9 mouse cellular contexts compared by ENCODE assay signal in the genomic region with DNA sequence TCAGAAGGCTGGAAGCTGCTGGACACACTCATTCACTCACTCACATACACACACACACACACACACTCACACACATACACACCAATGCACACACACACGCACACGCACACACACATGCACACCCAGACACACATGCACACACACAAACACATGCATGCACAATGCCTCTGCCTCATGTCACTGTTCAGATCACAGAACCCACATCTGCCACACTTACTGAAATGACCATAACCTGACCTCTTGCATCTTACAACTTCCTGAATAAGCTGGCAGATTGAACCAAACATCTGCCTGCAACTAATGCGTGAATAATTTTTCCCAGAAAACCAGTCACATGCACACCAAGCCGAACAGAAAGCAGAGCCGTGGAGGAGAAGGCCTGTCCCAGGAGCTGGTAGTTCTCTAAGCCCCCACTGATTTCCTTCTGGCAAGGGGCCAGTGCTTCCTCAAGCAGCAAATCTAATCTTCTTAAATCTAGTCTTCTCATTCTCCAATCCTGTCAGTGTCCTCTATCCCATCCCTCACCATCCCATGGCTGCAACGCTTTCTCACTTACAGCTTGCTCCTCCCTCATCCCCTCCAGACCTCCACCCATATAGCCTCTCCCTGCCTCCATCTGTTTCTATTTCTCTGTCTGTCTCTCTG. TPM values are rescaled to one million over a fixed set of nuclear protein-coding genes. Genes with fewer than 3 reads are reported as not detected.
DNase-seq lines count a peak whose midpoint lies in the region; ATAC-seq lines count a peak whose summit lies in the region.
"Had no signal": no experiment of that assay in that cellular context is flagged by ENCODE, and none has a peak within 500 bp of the region (broad histone marks: within the 10 kb centered on the region; RNA-seq: fewer than 3 reads in every experiment).

No protein-coding gene starts in this region.

- no peaks in the 10 kb centered on the region; the same call in 1 of the 2 replicates for H3K4me1 ChIP-seq in forebrain, embryonic 11.5 days (replicated peaks; ENCODE audit: control insufficient read depth, insufficient read depth, low read length)
- H3K4me1 ChIP-seq in liver, embryonic 11.5 days (replicated peaks; ENCODE audit: control insufficient read depth, insufficient read depth, low read length) = no peaks in the 10 kb centered on the region
- H3K4me1 ChIP-seq: liver, embryonic 15.5 days had no signal

- H3K27ac ChIP-seq in forebrain, embryonic 11.5 days (ENCODE audit: low read depth, low read length) = no peak overlapping the region
- H3K27ac ChIP-seq in liver, embryonic 11.5 days (ENCODE audit: low read depth, low read length) = no peak overlapping the region
- H3K27ac ChIP-seq: liver, embryonic 15.5 days had no signal

- no peak overlapping the region for H3K4me3 ChIP-seq in forebrain, embryonic 11.5 days (ENCODE audit: low read depth, low read length)
- H3K4me3 ChIP-seq in liver, embryonic 11.5 days (ENCODE audit: low read depth, low read length) = no peak overlapping the region
- H3K4me3 ChIP-seq: liver, embryonic 15.5 days had no signal

- no peak overlapping the region for H3K4me2 ChIP-seq in forebrain, embryonic 11.5 days (ENCODE audit: low read depth, low read length, severe bottlenecking)
- H3K4me2 ChIP-seq in liver, embryonic 11.5 days = no peak overlapping the region
- H3K4me2 ChIP-seq: liver, embryonic 15.5 days had no signal

- ATAC-seq in forebrain, embryonic 11.5 days (replicated peaks; ENCODE audit: low FRiP score) = 0 out of 2 replicates have a peak, but pooled peaks have one; percentile 56
- ATAC-seq in liver, embryonic 11.5 days (replicated peaks; ENCODE audit: low FRiP score) = no peak

- H3K36me3 ChIP-seq in forebrain, embryonic 11.5 days (ENCODE audit: control insufficient read depth, insufficient read depth, low read length) = no peaks in the 10 kb centered on the region
- H3K36me3 ChIP-seq in liver, embryonic 11.5 days (ENCODE audit: control insufficient read depth, insufficient read depth, low read length) = no peaks in the 10 kb centered on the region
- H3K36me3 ChIP-seq: liver, embryonic 15.5 days had no signal

- 64% methylated on average over 6 of the region's 6 CpGs for WGBS in forebrain, embryonic 11.5 days
- WGBS in liver, embryonic 11.5 days = 71% methylated on average over 6 of the region's 6 CpGs

- H3K9ac ChIP-seq in forebrain, embryonic 11.5 days (ENCODE audit: low read length) = no peak overlapping the region
- no peak overlapping the region for H3K9ac ChIP-seq in liver, embryonic 11.5 days (ENCODE audit: low read depth, low read length)
- H3K9ac ChIP-seq: liver, embryonic 15.5 days had no signal

- H3K9me3 ChIP-seq in forebrain, embryonic 11.5 days (ENCODE audit: control insufficient read depth, low read length) = no peaks in the 10 kb centered on the region
- H3K9me3 ChIP-seq in liver, embryonic 11.5 days (ENCODE audit: control insufficient read depth, low read length) = no peaks in the 10 kb centered on the region
- H3K9me3 ChIP-seq: liver, embryonic 15.5 days had no signal

- no peaks in the 10 kb centered on the region for H3K27me3 ChIP-seq in forebrain, embryonic 11.5 days (ENCODE audit: control insufficient read depth, insufficient read depth, low read length)
- no peaks in the 10 kb centered on the region for H3K27me3 ChIP-seq in liver, embryonic 11.5 days (replicated peaks; ENCODE audit: control insufficient read depth, insufficient read depth, low read length)
- H3K27me3 ChIP-seq: liver, embryonic 15.5 days had no signal

- peak; percentile 47 for DNase-seq in gastrocnemius, postnatal 10 days
- no peak for DNase-seq in gastrocnemius, adult 18-20 months (ENCODE audit: low spot score)
- peak; percentile 78 for DNase-seq in 3T3-L1 (ENCODE audit: low read depth, low spot score)
- DNase-seq in forebrain, embryonic 11.5 days (ENCODE audit: low spot score) = no peak
- DNase-seq in lung, postnatal 14 days = peak; percentile 30
- DNase-seq in ovary, adult 18-20 months (ENCODE audit: low spot score) = no peak
- DNase-seq in liver, embryonic 11.5 days (ENCODE audit: low spot score) = no peak
- no peak for DNase-seq in left cerebral cortex, postnatal 25 days (ENCODE audit: low spot score in 2 of 2)

- intact Hi-C loops in left cerebral cortex, postnatal 25 days (cut with DNase I) = no loop called here

RNA-seq across cellular contexts. Expression of gene Mbnl2, which starts 51.1 kb away (rescaled TPM):
- total RNA-seq in gastrocnemius, postnatal 10 days (2021) = 100 to 1,000 TPM; 213 to 224 TPM
- total RNA-seq in gastrocnemius, adult 18-20 months (2021) = 100 to 1,000 TPM; 299 to 300 TPM
- 39.2 and 39.6 TPM in 2 replicates for polyA plus RNA-seq in forebrain, embryonic 11.5 days (2014; fragmentation: Nextera tagmentation; extraction: Ambion mirVana)
- 38.2 and 40.0 TPM in 2 replicates for polyA plus RNA-seq in liver, embryonic 11.5 days (2014; fragmentation: Nextera tagmentation; extraction: Ambion mirVana)
- total RNA-seq in left cerebral cortex, postnatal 25 days (2021) = 100 to 1,000 TPM; 244 to 245 TPM

Comparison
In these comparisons a context has a peak if more than half of its experiments do, and no peak if none do; other contexts are left out.
1. DNase-seq: peak in gastrocnemius, postnatal 10 days (single experiment), 3T3-L1 (single experiment) and lung, postnatal 14 days (single experiment); none in gastrocnemius, adult 18-20 months (single experiment), forebrain, embryonic 11.5 days (single experiment), ovary, adult 18-20 months (single experiment), liver, embryonic 11.5 days (single experiment) and left cerebral cortex, postnatal 25 days (0 of 2).